Mouse (Mus musculus) cerebellum, adult 9-11 months (tissue): ENCODE data around the gene Ski.

Experiments used
- DNase-seq: peaks from one replicate; pipeline ENCODE4 v3.0.0; 2022

Gene Ski

GRCm38 (mm10) chr4:155234371-155235310 is 12.2 kb upstream of the Ski start:
- peak; percentile 61 for DNase-seq

- DNase-seq, result peak; percentile 89
Observed at GRCm38 (mm10) chr4:155233878-155234277, 11.5 kb upstream of the Ski start.

- no peak for DNase-seq
Observed at GRCm38 (mm10) chr4:155228461-155228860, 6.1 kb upstream of the Ski start.

- DNase-seq, result no peak
Observed at GRCm38 (mm10) chr4:155227986-155228385, 5.6 kb upstream of the Ski start.

- peak; percentile 44 for DNase-seq
Observed at GRCm38 (mm10) chr4:155225918-155226317, 3.5 kb upstream of the Ski start.

GRCm38 (mm10) chr4:155223594-155224528 is 1.5 kb upstream of the Ski start:
- DNase-seq, result peak; percentile 55

- peak; percentile 99 for DNase-seq
Observed at GRCm38 (mm10) chr4:155222841-155223593, 625 bp upstream of the Ski start.

GRCm38 (mm10) chr4:155221599-155222551 is 517 bp downstream of the Ski start:
- peak; percentile 85 for DNase-seq

GRCm38 (mm10) chr4:155221106-155221505 is 1.3 kb downstream of the Ski start:
- DNase-seq, result no peak

- DNase-seq, result peak; percentile 65
Observed at GRCm38 (mm10) chr4:155220213-155221100, 1.9 kb downstream of the Ski start.

- DNase-seq, result peak; percentile 55
Observed at GRCm38 (mm10) chr4:155219271-155220212, 2.9 kb downstream of the Ski start.

- DNase-seq, result no peak
Observed at GRCm38 (mm10) chr4:155218104-155218732, 4.2 kb downstream of the Ski start.

GRCm38 (mm10) chr4:155217241-155218103 is 4.9 kb downstream of the Ski start:
- peak; percentile 60 for DNase-seq

- DNase-seq, result peak; percentile 53
Observed at GRCm38 (mm10) chr4:155215773-155216630, 6.4 kb downstream of the Ski start.

- no peak for DNase-seq
Observed at GRCm38 (mm10) chr4:155215203-155215602, 7.2 kb downstream of the Ski start.

- DNase-seq, result no peak
Observed at GRCm38 (mm10) chr4:155214793-155215192, 7.6 kb downstream of the Ski start.

GRCm38 (mm10) chr4:155214188-155214587 is 8.2 kb downstream of the Ski start:
- no peak for DNase-seq
